Mouse (Mus musculus) midbrain, embryonic 11.5 days (tissue): ENCODE data around the gene Scarb2. TPM values are rescaled to one million over a fixed set of nuclear protein-coding genes. Genes with fewer than 3 reads are reported as not detected.

ENCODE experiments used
- ATAC-seq: fragments of 200-750 bp; cut with Nextera tagmentation; 2 replicates; pipeline ENCODE4 v1.8.0; 2017; ENCODE audit warnings: moderate TSS enrichment, moderate library complexity; ENCODE audit not compliant: low FRiP score
- DNase-seq: peaks from one replicate; pipeline ENCODE4 v3.0.0; 2015; ENCODE audit warnings: low spot score; ENCODE audit errors: missing footprints
- H3K27ac ChIP-seq: fragments of 300-500 bp; sonication (generic); 2 replicates; pipeline ENCODE4 v1.5.1; 2014; ENCODE audit warnings: low read depth, low read length
- H3K27me3 ChIP-seq: fragments of 300-500 bp; sonication (generic); 2 replicates; pipeline ENCODE4 v1.6.1; 2014; ENCODE audit warnings: mild to moderate bottlenecking, low read length, moderate library complexity, mixed read lengths; ENCODE audit not compliant: control insufficient read depth, insufficient read depth
- H3K36me3 ChIP-seq: fragments of 300-500 bp; sonication (generic); 2 replicates; pipeline ENCODE4 v1.6.1; 2014; ENCODE audit warnings: mild to moderate bottlenecking, low read length, moderate library complexity, mixed read lengths; ENCODE audit not compliant: control insufficient read depth, insufficient read depth
- H3K4me1 ChIP-seq: fragments of 300-500 bp; sonication (generic); 2 replicates; pipeline ENCODE4 v1.6.1; 2014; ENCODE audit warnings: low read length; ENCODE audit not compliant: control insufficient read depth, insufficient read depth
- H3K4me2 ChIP-seq: fragments of 300-500 bp; sonication (generic); 2 replicates; pipeline ENCODE4 v1.6.1; 2014; ENCODE audit warnings: mild to moderate bottlenecking, moderate library complexity
- H3K4me3 ChIP-seq: fragments of 300-500 bp; sonication (generic); 2 replicates; pipeline ENCODE4 v1.5.1; 2014; ENCODE audit warnings: low read depth, low read length
- H3K9ac ChIP-seq: fragments of 300-500 bp; sonication (generic); 2 replicates; pipeline ENCODE4 v1.6.1; 2014; ENCODE audit warnings: low read length
- H3K9me3 ChIP-seq: fragments of 300-500 bp; sonication (generic); 2 replicates; pipeline ENCODE4 v1.6.1; 2016; ENCODE audit warnings: low read length; ENCODE audit not compliant: control insufficient read depth
- WGBS: fragments of 180-500 bp; shearing (Covaris S2); extraction: QIAGEN DNeasy Blood & Tissue Kit; methylation state at CpG from one replicate; pipeline ENCODE4 v1.1.7; 2014; 5-methylcytosine and 5-hydroxymethylcytosine counted together
- polyA plus RNA-seq: library from polyadenylated mRNA; unstranded; fragments of >200 nt; fragmentation: Nextera tagmentation; extraction: Ambion mirVana; gene quantifications from 2 replicates; pipeline ENCODE4 v1.2.1, GENCODE M21; 2014

The Scarb2 gene
- polyA plus RNA-seq, 1 experiment from 2014 or later = 11.2 TPM

DNA sequence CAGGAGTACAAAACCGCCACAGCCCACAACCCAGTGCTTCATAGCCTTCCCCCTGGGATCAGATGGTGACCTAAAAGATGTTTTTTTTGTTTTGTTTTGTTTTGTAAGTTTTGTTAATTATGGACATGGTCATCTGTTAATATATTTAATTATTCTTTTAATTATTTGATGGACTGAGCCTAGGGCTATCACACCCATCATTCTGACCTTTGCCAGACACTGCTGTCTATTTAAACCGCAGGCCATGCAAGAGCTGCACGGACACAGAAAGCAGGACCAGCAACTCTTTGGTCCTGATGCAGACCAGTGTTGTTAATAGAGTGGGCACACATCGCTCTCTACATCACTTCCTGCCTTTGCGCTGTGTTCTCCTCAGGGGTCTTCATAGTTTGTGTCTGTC lies 96.1 kb downstream of the Scarb2 start:
- Histone ChIP-seq H3K9me3 (no peaks in the 10 kb centered on the region), H3K4me3 (no peak overlapping the region), H3K27me3 (no peaks in the 10 kb centered on the region), H3K27ac (no peak overlapping the region), H3K9ac (no peak overlapping the region), H3K4me2 (no peak overlapping the region), H3K4me1 (no peaks in the 10 kb centered on the region), H3K36me3 (no peaks in the 10 kb centered on the region; the same call in 1 of the 2 replicates)
- DNase-seq (peak; percentile 69), ATAC-seq (no peak)
- 95% methylated on average over 5 of the region's 5 CpGs for WGBS

DNA sequence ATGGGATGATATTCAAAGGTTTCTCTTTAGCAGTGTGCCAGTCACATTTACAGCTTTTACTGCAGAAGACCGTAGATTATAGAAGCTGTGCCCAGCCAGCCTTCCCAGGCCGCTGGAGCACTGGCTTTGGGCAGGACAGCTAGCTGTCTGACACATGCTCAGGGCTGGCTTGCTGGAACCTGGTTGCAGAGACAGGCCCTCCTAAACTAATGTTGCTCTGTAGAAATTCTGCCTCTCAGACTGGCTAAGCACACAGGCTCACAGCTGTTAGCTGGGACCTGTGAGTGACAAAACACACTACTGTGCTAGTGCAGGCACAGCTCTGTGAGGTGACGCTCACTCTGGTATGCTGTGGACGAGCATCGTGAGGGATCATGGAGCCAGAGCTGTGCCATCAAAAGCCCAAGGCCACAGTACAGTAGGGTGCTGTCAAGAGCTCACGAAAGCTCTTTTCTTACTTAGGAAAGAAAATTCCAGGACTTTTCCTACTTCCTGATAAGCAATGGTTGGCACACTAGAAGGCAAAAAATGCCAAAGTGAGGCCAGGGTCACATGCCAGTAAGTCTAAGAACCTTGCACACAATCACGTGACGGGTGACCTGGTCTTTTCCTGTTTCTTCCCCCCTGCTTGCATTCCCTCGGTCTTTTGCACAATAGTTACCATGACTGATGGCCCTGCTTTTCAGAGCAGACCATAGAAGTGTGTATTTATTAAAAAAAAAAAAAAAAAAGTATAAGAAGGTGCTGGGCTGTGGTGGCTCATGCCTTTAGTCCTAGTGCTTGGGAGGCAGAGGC lies 97.1 kb downstream of the Scarb2 start:
- no peaks in the 10 kb centered on the region for H3K4me1 ChIP-seq
- no peaks in the 10 kb centered on the region for H3K27me3 ChIP-seq
- H3K4me3 ChIP-seq = no peak overlapping the region
- ATAC-seq (no peak), DNase-seq (peak; percentile 61)
- H3K4me2 ChIP-seq = no peak overlapping the region
- no peak overlapping the region for H3K9ac ChIP-seq
- 87% methylated on average over 9 of the region's 9 CpGs for WGBS
- no peaks in the 10 kb centered on the region for H3K9me3 ChIP-seq
- no peaks in the 10 kb centered on the region for H3K36me3 ChIP-seq
- H3K27ac ChIP-seq = no peak overlapping the region

DNA sequence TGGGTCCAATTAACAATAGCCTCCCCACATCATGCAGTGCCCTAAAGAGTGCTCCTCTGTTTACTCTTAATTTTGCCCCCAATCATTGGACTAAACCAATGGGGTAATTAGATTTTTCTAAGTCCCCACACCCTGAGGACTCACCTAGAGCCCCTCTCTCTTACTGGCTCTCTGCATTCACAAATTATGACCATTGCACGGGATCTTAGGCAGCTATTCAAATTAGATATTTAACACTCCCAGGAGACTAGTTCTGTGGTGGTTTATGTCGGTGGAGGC lies 102.3 kb downstream of the Scarb2 start:
- Histone ChIP-seq H3K27ac (no peak overlapping the region), H3K4me1 (peaks cover 6% of the 10 kb centered on the region), H3K9me3 (no peaks in the 10 kb centered on the region), H3K9ac (no peak overlapping the region), H3K4me2 (no peak overlapping the region), H3K36me3 (no peaks in the 10 kb centered on the region), H3K27me3 (no peaks in the 10 kb centered on the region), H3K4me3 (no peak overlapping the region)
- WGBS = 50% methylated on average over 2 of the region's 2 CpGs
- DNase-seq = no peak
- ATAC-seq = no peak

DNA sequence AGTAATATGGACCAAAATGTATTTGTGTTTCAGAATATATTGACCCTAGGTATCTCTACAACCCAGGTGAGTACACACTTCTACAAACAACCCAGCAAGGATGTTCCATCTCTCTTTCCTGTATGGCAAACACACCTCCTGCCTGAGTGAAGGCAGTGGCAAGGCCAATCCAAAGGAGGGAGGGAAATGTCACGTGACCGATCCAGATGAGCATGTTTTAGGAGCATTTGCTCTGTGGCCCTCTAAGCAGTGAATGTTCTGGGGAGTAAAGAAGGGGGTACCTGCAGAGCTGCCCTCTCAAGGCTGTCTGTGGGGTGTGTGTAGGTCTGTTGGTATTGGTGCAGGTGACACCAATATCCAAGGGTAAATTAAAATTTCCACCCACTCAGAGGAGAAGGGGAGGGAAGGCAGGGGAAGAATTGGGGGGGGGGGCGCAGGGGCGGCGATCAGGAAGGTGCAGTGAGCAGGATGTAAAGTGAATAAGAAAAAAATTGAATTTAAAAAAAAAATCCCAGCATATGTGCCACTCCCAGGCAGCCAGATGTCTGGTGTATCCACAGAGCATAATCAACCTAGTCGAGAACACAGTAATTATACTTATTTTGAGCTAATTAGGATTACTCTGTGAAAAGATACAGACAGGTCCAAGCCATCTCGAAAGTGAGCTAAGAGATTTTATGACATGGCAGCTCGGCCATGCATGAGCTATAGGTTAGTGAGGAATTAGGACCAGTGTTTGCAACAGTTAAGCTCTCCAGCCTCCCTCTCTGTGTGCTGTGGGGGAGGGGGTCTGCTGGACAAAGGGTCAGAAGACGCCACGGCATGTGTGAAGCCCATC lies 102.9 kb downstream of the Scarb2 start:
- ATAC-seq = peak; percentile 73
- H3K27ac ChIP-seq = no peak overlapping the region
- 58% methylated on average over 10 of the region's 10 CpGs for WGBS
- no peak for DNase-seq
- H3K27me3 ChIP-seq = no peaks in the 10 kb centered on the region
- no peak overlapping the region for H3K9ac ChIP-seq
- peaks cover 6% of the 10 kb centered on the region for H3K4me1 ChIP-seq
- no peak overlapping the region for H3K4me3 ChIP-seq
- no peak overlapping the region for H3K4me2 ChIP-seq
- no peaks in the 10 kb centered on the region for H3K9me3 ChIP-seq
- H3K36me3 ChIP-seq = no peaks in the 10 kb centered on the region

DNA sequence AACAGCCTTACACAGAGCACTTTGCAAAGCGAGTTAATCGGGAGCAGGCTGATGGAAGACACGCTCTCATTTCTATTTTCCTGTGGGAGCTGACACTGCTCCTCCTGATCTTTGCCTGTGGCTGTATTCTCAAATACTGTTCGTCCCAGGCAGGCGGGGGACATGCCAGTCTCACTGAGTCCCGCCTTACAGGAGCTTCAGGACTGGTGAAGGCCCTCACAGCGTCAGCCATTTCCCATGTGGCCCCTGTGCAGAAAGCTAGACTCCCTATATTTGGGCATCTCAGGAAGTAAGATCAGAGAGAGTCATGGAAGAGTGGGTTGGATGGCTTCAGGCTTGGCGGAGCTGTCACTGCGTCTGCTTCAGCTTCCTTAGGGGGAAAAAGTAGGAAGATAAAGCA lies 103.8 kb downstream of the Scarb2 start:
- Histone ChIP-seq H3K27me3 (no peaks in the 10 kb centered on the region), H3K27ac (no peak overlapping the region), H3K36me3 (no peaks in the 10 kb centered on the region), H3K9me3 (no peaks in the 10 kb centered on the region), H3K4me2 (no peak overlapping the region), H3K9ac (no peak overlapping the region), H3K4me1 (peaks cover 6% of the 10 kb centered on the region), H3K4me3 (no peak overlapping the region)
- no peak for ATAC-seq
- DNase-seq = no peak
- WGBS = 80% methylated on average over 9 of the region's 9 CpGs

DNA sequence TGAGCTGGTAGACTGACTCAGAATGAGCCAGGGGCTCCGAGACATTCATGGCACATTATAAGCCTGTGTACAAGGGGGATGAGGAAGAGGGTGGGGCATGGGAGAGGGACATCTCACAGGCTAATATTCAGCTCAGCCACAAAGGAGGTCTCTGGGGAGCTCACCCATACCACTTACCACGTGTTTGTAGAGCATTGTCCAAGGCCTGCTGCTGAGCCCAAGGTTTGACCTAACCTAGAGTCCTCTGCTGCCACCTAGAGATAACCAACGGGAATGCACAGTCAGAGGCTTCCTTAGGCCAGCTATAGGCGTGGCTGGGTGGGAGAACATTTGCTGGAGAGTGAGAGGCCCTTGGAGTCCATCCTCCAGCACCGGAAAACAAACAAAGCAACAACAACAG lies 108.5 kb downstream of the Scarb2 start:
- WGBS = 20% methylated on average over 5 of the region's 5 CpGs
- H3K27ac ChIP-seq = no peak overlapping the region

DNA sequence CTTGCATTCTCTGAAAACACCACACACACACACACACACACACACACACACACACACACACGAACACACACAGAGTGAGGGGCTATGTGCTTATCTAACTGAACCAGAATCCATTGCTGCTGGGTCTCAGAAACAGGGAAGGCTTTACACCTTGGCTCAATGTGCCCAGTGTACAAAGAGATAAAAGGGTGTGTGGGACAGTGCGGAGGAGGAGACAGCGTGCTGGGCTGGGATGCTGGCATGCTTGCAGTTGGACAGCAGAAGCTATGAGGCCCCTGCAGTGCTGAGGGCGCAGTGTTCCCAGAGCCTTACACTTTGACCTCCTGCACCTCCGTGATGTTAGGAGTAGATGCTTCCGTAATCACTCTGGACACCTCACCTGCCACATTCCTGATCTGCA lies 110.2 kb downstream of the Scarb2 start:
- Histone ChIP-seq H3K9ac (no peak overlapping the region), H3K4me3 (no peak overlapping the region), H3K27me3 (peaks cover 11% of the 10 kb centered on the region), H3K27ac (no peak overlapping the region), H3K36me3 (no peaks in the 10 kb centered on the region), H3K4me2 (no peak overlapping the region), H3K9me3 (no peaks in the 10 kb centered on the region), H3K4me1 (no peaks in the 10 kb centered on the region)
- no peak for DNase-seq
- WGBS = 86% methylated on average over 6 of the region's 6 CpGs
- ATAC-seq = no peak

More for the DNA sequence above, 108.5 kb downstream of the Scarb2 start:
- no peak overlapping the region for H3K4me2 ChIP-seq
- ATAC-seq (peak; percentile 93), DNase-seq (peak; percentile 98)
- H3K36me3 ChIP-seq = no peaks in the 10 kb centered on the region
- no peak overlapping the region for H3K4me3 ChIP-seq
- peaks cover 4% of the 10 kb centered on the region; the same call in 1 of the 2 replicates for H3K27me3 ChIP-seq
- no peaks in the 10 kb centered on the region for H3K4me1 ChIP-seq
- no peak overlapping the region for H3K9ac ChIP-seq
- no peaks in the 10 kb centered on the region for H3K9me3 ChIP-seq

DNA sequence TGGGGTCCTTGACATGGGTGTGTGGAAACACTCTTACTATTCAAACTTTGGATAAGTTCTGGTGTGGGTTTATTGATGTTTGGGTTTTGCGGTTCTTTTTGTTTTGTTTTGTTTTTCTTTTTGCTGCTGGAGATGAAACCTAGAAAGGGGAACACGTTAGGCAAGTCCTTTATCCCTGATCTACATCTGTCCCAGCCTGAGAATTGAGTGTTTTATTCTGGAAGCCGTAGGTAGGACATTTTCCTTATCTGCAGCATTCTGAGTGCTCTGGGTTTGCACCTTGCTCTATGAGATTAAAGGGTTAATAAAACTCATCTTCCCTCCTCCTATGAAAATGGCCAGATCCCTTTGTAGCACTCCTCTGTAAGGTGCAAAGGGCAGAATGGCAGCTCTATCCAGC lies 110.9 kb downstream of the Scarb2 start:
- Histone ChIP-seq H3K27me3 (peaks cover 11% of the 10 kb centered on the region), H3K4me1 (no peaks in the 10 kb centered on the region), H3K4me2 (no peak overlapping the region), H3K9ac (no peak overlapping the region), H3K9me3 (no peaks in the 10 kb centered on the region), H3K27ac (no peak overlapping the region), H3K36me3 (no peaks in the 10 kb centered on the region), H3K4me3 (no peak overlapping the region)
- no peak for DNase-seq
- no peak for ATAC-seq
- WGBS = 81% methylated on average over 3 of the region's 3 CpGs

DNA sequence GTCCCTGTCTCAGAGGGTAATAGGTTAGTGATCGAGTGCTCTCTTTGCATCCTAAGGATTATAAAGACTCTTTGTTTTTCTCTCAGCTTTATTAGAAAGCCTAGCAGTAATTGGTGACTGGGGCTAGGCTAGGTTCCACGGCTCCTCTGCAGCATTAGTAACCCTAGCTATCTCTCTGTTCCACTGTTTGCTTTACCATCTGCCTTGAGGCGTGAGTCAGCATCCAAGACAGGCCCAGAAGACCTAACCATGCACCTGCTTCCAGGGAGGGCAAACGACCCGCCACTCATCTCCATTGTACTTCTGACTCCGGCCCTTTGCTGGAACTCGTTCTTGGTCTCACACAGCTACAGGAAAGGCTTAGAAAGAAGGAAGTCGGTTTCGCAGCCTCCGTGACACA lies 112.8 kb downstream of the Scarb2 start:
- Histone ChIP-seq H3K4me2 (no peak overlapping the region), H3K27ac (no peak overlapping the region), H3K4me1 (no peaks in the 10 kb centered on the region), H3K9ac (no peak overlapping the region), H3K36me3 (no peaks in the 10 kb centered on the region), H3K27me3 (peaks cover 13% of the 10 kb centered on the region), H3K9me3 (no peaks in the 10 kb centered on the region), H3K4me3 (no peak overlapping the region)
- WGBS = 81% methylated on average over 10 of the region's 10 CpGs
- DNase-seq (no peak), ATAC-seq (no peak)
